In genomic region chr12:102261933-102262396, GRCm38 (mm10) we compare ENCODE assay signal across 8 mouse cellular contexts. TPM values are rescaled to one million over a fixed set of nuclear protein-coding genes. Genes with fewer than 3 reads are reported as not detected.
DNase-seq lines count a peak whose midpoint lies in the region; ATAC-seq and TF ChIP-seq lines count a peak whose summit lies in the region.
"Had no signal": no experiment of that assay in that cellular context is flagged by ENCODE, and none has a peak within 500 bp of the region (broad histone marks: within the 10 kb centered on the region; RNA-seq: fewer than 3 reads in every experiment).

No protein-coding gene starts in this region.

- H3K4me2 ChIP-seq in intestine, embryonic 16.5 days (ENCODE audit: low read depth, low read length): 0 out of 2 replicates have a peak overlapping the region, but pooled peaks have one; percentile 8

- no peak for TF ChIP-seq POLR2A in lung, adult 2 months (IDR thresholded peaks at IDR 0.05; ENCODE audit: borderline replicate concordance, extremely low read depth, low read depth, low read length)

- peak overlapping the region; percentile 60 for H3K27ac ChIP-seq in intestine, embryonic 16.5 days (ENCODE audit: low read length)

- WGBS in intestine, embryonic 16.5 days: 21% methylated on average over 8 of the region's 8 CpGs
- WGBS in lung, adult 2 months: 15% methylated on average over 8 of the region's 8 CpGs

- no peaks in the 10 kb centered on the region for H3K9me3 ChIP-seq in intestine, embryonic 16.5 days (ENCODE audit: control insufficient read depth, low read length)

- peak; percentile 69 for DNase-seq in 3T3-L1 (ENCODE audit: low read depth, low spot score)
- peak; percentile 43 for DNase-seq in Muller cell, postnatal 12 days (ENCODE audit: inconsistent ontology term)
- peak; percentile 27 for DNase-seq in lung, adult 2 months
- DNase-seq in left cerebral cortex, adult 11 months (ENCODE audit: low spot score): no peak
- DNase-seq in layer of hippocampus, postnatal 14 days (ENCODE audit: low spot score in 2 of 2): no peak
- DNase-seq: heart, postnatal 14 days had no signal

- H3K9ac ChIP-seq in intestine, embryonic 16.5 days (ENCODE audit: low read depth, low read length): no peak overlapping the region

- H3K4me3 ChIP-seq in intestine, embryonic 16.5 days (ENCODE audit: low read length): no peak overlapping the region
- H3K4me3 ChIP-seq in lung, adult 2 months (replicated peaks; ENCODE audit: extremely low read depth, low read depth, low read length): no peak overlapping the region

- TF ChIP-seq CTCF in lung, adult 2 months (IDR thresholded peaks at IDR 0.05; ENCODE audit: insufficient read depth, low read length): no peak

- peak; percentile 97 for ATAC-seq in intestine, embryonic 16.5 days
- ATAC-seq in monocyte, adult 5-6 weeks (replicated peaks; ENCODE audit: insufficient number of reproducible peaks, low FRiP score, low TSS enrichment, poor library complexity, severe bottlenecking): no peak

- peaks cover 15% of the 10 kb centered on the region for H3K4me1 ChIP-seq in intestine, embryonic 16.5 days (ENCODE audit: control insufficient read depth, insufficient read depth, low read length)
- H3K4me1 ChIP-seq in lung, adult 2 months (ENCODE audit: control insufficient read depth, insufficient read depth, low read length): peaks cover 9% of the 10 kb centered on the region

- H3K27me3 ChIP-seq in intestine, embryonic 16.5 days (replicated peaks; ENCODE audit: control insufficient read depth, insufficient read depth, low read length): no peaks in the 10 kb centered on the region

- no peaks in the 10 kb centered on the region for H3K36me3 ChIP-seq in intestine, embryonic 16.5 days (ENCODE audit: control insufficient read depth, insufficient read depth, low read length)

RNA-seq across cellular contexts. Expression of gene Rin3, which starts 20.9 kb away (rescaled TPM):
- polyA plus RNA-seq in intestine, embryonic 16.5 days (2015; fragmentation: Nextera tagmentation; extraction: Ambion mirVana): 10.1 and 10.3 TPM in 2 replicates
- 40.9 and 41.5 TPM in 2 replicates for polyA plus RNA-seq in lung, adult 2 months (2012; rRNA removed)
- 1 to 10 TPM; 4.0 to 4.4 TPM for total RNA-seq in layer of hippocampus, postnatal 14 days (2021)
- total RNA-seq in monocyte, adult 5-6 weeks (2017): 60.2 to 126 TPM (median 89.9 TPM) in 3 replicates

Comparison
In these comparisons a context has a peak if more than half of its experiments do, and no peak if none do; other contexts are left out.
1. DNase-seq: peak in 3T3-L1 (single experiment), Muller cell, postnatal 12 days (single experiment) and lung, adult 2 months (single experiment); none in left cerebral cortex, adult 11 months (single experiment) and layer of hippocampus, postnatal 14 days (0 of 2).
2. RNA of gene Rin3, which starts 20.9 kb away (total RNA-seq): 60.2 to 126 TPM in monocyte, adult 5-6 weeks; 4.0 to 4.4 TPM in layer of hippocampus, postnatal 14 days; every median in the first group is over 10 times any median in the second.